Mouse (Mus musculus): ENCODE data around the gene Drap1. TPM values are rescaled to one million over a fixed set of nuclear protein-coding genes. Genes with fewer than 3 reads are reported as not detected.

The Drap1 gene
- total RNA-seq, 2 experiments from 2014 or later, result 248 to 267 TPM

DNA sequence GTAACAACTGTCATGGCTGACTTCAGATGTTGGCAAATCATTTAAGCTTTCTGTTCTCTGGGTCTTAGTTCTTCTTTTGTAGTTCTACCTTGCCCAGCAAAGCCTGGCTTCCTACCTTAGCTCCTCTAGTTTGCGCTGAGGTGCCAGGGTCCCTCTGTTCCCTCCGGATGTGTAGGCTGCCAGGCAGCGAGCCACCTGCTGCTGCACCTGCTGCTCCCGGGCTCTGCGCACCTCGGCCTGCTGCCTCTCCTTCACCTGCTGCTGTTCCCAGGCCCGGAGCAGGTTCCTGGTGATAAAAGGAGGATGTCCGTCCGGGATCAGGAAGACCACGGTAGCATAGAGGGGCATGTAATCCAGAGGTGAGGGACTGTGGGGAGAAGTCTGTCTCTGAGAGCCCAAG lies 30.6 kb downstream of the Drap1 start:
- no peak for TF ChIP-seq CTCF (IDR thresholded peaks at IDR 0.05)

DNA sequence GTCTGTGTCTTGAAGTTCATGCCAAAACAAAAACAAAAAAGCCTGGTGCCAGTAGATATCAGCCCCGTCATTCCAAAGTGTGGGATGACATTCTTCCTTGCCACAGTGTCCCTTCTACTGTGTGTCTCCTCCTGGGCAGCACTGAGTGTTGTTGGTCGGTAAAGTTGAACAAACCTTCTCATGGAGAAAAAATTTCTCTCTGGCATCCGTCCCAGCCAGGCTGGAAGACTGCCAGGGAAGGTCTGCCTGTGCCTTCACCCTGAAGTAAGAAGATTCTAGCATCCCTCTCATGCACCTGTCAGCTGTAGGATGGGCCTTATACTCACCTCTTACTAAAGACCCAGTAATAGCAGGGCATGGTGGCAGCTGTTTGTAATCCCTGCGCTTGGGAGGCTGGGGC lies 31.9 kb downstream of the Drap1 start:
- no peak for TF ChIP-seq CTCF (IDR thresholded peaks at IDR 0.05)
- no peak for DNase-seq (ENCODE audit: extremely low spot score in 1 of 2, low spot score in 2 of 2)
- Histone ChIP-seq H3K4me3 (no peak overlapping the region), H3K27ac (no peak overlapping the region)
- intact Hi-C loops (cut with DNase I), result no loop called here

More for the DNA sequence above, 30.6 kb downstream of the Drap1 start:
- Histone ChIP-seq H3K4me3 (no peak overlapping the region), H3K27ac (no peak overlapping the region)
- intact Hi-C loops (cut with DNase I), result no loop called here
- no peak for DNase-seq (ENCODE audit: extremely low spot score in 1 of 2, low spot score in 2 of 2)

GRCm38 (mm10) chr19:5390416-5390815 lies 34.4 kb downstream of the Drap1 start:
- intact Hi-C loops (cut with DNase I), result no loop called here
- Histone ChIP-seq H3K4me3 (no peak overlapping the region), H3K27ac (no peak overlapping the region)
- TF ChIP-seq CTCF (IDR thresholded peaks at IDR 0.05), result no peak
- DNase-seq (ENCODE audit: extremely low spot score in 1 of 2, low spot score in 2 of 2), result no peak

DNA sequence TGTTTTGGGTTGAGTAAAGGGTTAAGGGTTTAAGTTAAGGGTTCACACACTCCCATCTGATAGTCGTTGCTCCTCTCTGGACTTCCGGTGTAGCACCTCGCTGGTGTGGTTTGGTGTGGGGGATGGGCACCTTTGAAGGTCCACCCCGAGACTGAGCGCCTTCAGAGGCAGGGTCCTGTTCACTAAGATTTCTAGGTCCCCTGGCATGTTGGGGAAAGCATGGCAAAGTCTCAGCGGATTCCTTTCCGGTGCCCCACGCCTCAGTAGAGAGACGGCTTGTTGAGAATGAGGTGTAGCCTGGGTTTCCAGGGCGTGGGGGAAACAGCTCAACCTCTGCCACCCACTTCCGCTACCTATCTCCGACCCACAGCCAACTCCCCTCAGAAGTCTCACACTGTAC lies 35.1 kb downstream of the Drap1 start:
- Histone ChIP-seq H3K4me3 (peak overlapping the region; percentile 98), H3K27ac (no peak overlapping the region)
- intact Hi-C loops (cut with DNase I), result no loop called here
- DNase-seq (ENCODE audit: extremely low spot score in 1 of 2, low spot score in 2 of 2), result no peak
- no peak for TF ChIP-seq CTCF (IDR thresholded peaks at IDR 0.05)

- DNase-seq (ENCODE audit: extremely low spot score in 1 of 2, low spot score in 2 of 2), result peak; percentile 94 to 96
- no peak for TF ChIP-seq CTCF (IDR thresholded peaks at IDR 0.05)
- Histone ChIP-seq H3K27ac (peak within 1 kb of the TSS; percentile 94), H3K4me3 (peak within 1 kb of the TSS; percentile 98)
- intact Hi-C loops (cut with DNase I), result loop anchor here (1.0 kb wide), 3 partner anchors 22 to 93 kb away; partner anchors contain the start of genes AI837181, Eif1ad and Sf3b2
Observed at GRCm38 (mm10) chr19:5388588-5389242, 36.1 kb downstream of the Drap1 start, which contains the start of gene Sart1. Gene Sart1 (minus strand): TSS chr19:5388703.

DNA sequence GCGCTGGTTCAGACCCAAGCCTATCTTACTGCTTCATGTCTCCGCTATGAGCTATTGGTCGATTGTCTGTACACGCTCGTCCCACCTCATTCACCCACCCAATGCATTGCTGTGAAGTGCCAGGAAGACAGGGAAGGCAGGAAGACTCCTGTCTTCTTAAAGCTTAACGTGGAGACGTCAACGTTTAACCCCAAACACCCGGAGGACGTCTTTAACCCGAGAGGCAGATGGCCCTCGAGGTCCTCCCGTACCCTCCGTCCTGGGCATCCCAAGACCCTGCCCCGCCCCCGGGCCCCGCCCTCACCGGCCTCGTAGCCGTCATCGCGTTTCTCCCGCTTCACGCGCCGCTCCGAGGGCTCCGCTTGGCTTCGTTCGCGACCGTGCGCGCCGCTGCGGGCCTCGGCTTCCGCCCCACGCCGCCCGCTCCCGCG lies 36.8 kb downstream of the Drap1 start:
- no peak for TF ChIP-seq CTCF (IDR thresholded peaks at IDR 0.05)
- intact Hi-C loops (cut with DNase I), result loop anchor here (1.0 kb wide), 3 partner anchors 22 to 93 kb away; partner anchors contain the start of genes AI837181, Eif1ad and Sf3b2
- Histone ChIP-seq H3K4me3 (peak overlapping the region; percentile 98), H3K27ac (peak overlapping the region; percentile 94)
- DNase-seq (ENCODE audit: extremely low spot score in 1 of 2, low spot score in 2 of 2), result no peak

DNA sequence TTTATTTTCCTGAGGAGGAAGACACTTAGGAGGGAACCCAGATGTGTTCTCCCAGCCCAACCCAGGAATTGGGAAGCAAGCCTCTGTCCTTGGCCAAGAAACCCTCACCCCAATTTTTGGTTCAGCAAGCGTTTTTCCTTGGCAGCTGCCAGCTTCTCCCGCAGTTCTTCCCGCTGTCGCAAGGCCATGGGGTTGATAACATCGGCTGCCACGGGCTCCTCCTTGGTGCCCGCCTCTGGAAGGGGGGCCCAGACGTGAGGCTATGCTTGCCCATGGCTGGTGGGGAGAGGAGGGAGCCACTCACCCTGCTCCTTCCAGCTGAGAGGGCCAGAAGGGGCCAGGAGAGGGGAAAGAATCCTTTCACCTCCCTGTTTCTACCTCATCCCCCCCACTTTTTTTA lies 40.1 kb downstream of the Drap1 start:
- DNase-seq (ENCODE audit: extremely low spot score in 1 of 2, low spot score in 2 of 2), result no peak
- H3K27ac ChIP-seq, result no peak overlapping the region
- intact Hi-C loops (cut with DNase I), result no loop called here
- H3K4me3 ChIP-seq, result no peak overlapping the region
- no peak for TF ChIP-seq CTCF (IDR thresholded peaks at IDR 0.05)

GRCm38 (mm10) chr19:5383326-5383725 lies 41.5 kb downstream of the Drap1 start:
- Histone ChIP-seq H3K4me3 (no peak overlapping the region), H3K27ac (no peak overlapping the region)
- TF ChIP-seq CTCF (IDR thresholded peaks at IDR 0.05), result no peak
- intact Hi-C loops (cut with DNase I), result no loop called here
- no peak for DNase-seq (ENCODE audit: extremely low spot score in 1 of 2, low spot score in 2 of 2)

GRCm38 (mm10) chr19:5377446-5377845 lies 47.3 kb downstream of the Drap1 start:
- TF ChIP-seq CTCF (IDR thresholded peaks at IDR 0.05), result no peak
- Histone ChIP-seq H3K27ac (no peak overlapping the region), H3K4me3 (no peak overlapping the region)
- no peak for DNase-seq (ENCODE audit: extremely low spot score in 1 of 2, low spot score in 2 of 2)
- intact Hi-C loops (cut with DNase I), result no loop called here

DNA sequence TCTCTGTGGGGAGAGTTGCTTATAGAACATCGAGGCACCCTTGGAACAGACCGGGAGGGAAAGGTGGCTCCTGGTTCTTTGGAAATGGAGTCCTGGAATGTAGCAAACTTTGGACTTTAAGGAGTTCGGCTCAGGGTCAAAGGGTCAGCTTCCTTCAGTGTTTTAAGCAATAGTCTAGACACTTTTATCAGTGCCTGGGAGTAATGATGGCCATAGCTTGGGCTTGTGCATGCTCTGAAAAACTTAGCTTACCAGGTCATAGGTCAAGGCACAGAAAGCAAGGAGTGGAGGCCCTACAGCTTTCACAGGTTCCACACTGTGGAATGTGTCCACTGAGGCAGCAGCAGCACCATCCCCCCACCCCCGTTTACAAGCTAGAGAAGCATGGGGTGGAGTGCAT lies 50.0 kb downstream of the Drap1 start:
- no peak overlapping the region for H3K4me3 ChIP-seq
- DNase-seq (ENCODE audit: extremely low spot score in 1 of 2, low spot score in 2 of 2), result no peak
- no peak overlapping the region for H3K27ac ChIP-seq
- TF ChIP-seq CTCF (IDR thresholded peaks at IDR 0.05), result no peak
- intact Hi-C loops (cut with DNase I), result no loop called here

- intact Hi-C loops (cut with DNase I), result no loop called here
- H3K4me3 ChIP-seq, result no peak overlapping the region
- no peak for TF ChIP-seq CTCF (IDR thresholded peaks at IDR 0.05)
- no peak for DNase-seq (ENCODE audit: extremely low spot score in 1 of 2, low spot score in 2 of 2)
- no peak overlapping the region for H3K27ac ChIP-seq
Observed at GRCm38 (mm10) chr19:5374177-5374576, 50.6 kb downstream of the Drap1 start.

Other genes with a start within 250 kb of the Drap1 start
- gene Pacs1, start 151.9 kb downstream of the Drap1 start, total RNA-seq (2021), result 10 to 100 TPM; 57.5 to 61.2 TPM
- 100 to 1,000 TPM; 194 to 201 TPM for gene Sf3b2, start 129.5 kb downstream of the Drap1 start, total RNA-seq (2021)
- gene Gal3st3, start 126.6 kb downstream of the Drap1 start, total RNA-seq (2021), result 10 to 100 TPM; 78.0 to 80.9 TPM
- gene Catsper1, start 89.2 kb downstream of the Drap1 start, total RNA-seq (2021), result not detected
- gene Cst6, start 75.4 kb downstream of the Drap1 start, total RNA-seq (2021), result 10 to 100 TPM; 25.7 to 27.4 TPM
- 10 to 100 TPM; 23.4 to 25.5 TPM for gene Eif1ad, start 58.2 kb downstream of the Drap1 start, total RNA-seq (2021)
- gene Banf1, start 57.8 kb downstream of the Drap1 start, total RNA-seq (2021), result 10 to 100 TPM; 75.5 to 82.2 TPM
- 100 to 1,000 TPM in 1 of 2 experiments, 10 to 100 TPM in 1; 94.2 to 100 TPM for gene Sart1, start 36.3 kb downstream of the Drap1 start, total RNA-seq (2021)
- not detected for gene Tsga10ip, start 22.5 kb downstream of the Drap1 start, total RNA-seq (2021)
- 10 to 100 TPM; 68.0 to 74.1 TPM for gene AI837181, start 165 bp upstream of the Drap1 start, total RNA-seq (2021)
- under 1 TPM in 1 of 2 experiments, not detected in 1; 0.65 TPM for gene Fosl1, start 22.6 kb upstream of the Drap1 start, total RNA-seq (2021)
- gene Ccdc85b, start 32.9 kb upstream of the Drap1 start, total RNA-seq (2021), result 10 to 100 TPM; 29.5 to 30.6 TPM
- gene Fibp, start 35.6 kb upstream of the Drap1 start, total RNA-seq (2021), result 10 to 100 TPM; 88.9 to 92.1 TPM
- under 1 TPM; 0.36 to 0.47 TPM for gene Ctsw, start 43.5 kb upstream of the Drap1 start, total RNA-seq (2021)
- gene Efemp2, start 49.0 kb upstream of the Drap1 start, total RNA-seq (2021), result 10 to 100 TPM; 16.8 to 17.2 TPM
- 10 to 100 TPM; 33.3 to 33.4 TPM for gene Mus81, start 63.4 kb upstream of the Drap1 start, total RNA-seq (2021)
- gene Cfl1, start 65.5 kb upstream of the Drap1 start, total RNA-seq (2021), result 1,000 to 10,000 TPM; 1,296 to 1,301 TPM
- 1 to 10 TPM; 8.0 to 9.2 TPM for gene 1700020D05Rik, start 78.8 kb upstream of the Drap1 start, total RNA-seq (2021)
- gene Snx32, start 85.6 kb upstream of the Drap1 start, total RNA-seq (2021), result 10 to 100 TPM; 81.5 to 89.0 TPM
- gene Ovol1, start 135.7 kb upstream of the Drap1 start, total RNA-seq (2021), result not detected
- 1 to 10 TPM; 5.4 to 6.0 TPM for gene Ap5b1, start 143.0 kb upstream of the Drap1 start, total RNA-seq (2021)
- gene Rnaseh2c, start 176.9 kb upstream of the Drap1 start, total RNA-seq (2021), result 10 to 100 TPM; 77.7 to 82.4 TPM
- 10 to 100 TPM; 94.3 to 99.2 TPM for gene Kat5, start 185.3 kb upstream of the Drap1 start, total RNA-seq (2021)
- gene Rela, start 212.5 kb upstream of the Drap1 start, total RNA-seq (2021), result 10 to 100 TPM; 23.4 to 25.4 TPM
- gene Sipa1, start 238.7 kb upstream of the Drap1 start, total RNA-seq (2021), result 10 to 100 TPM; 18.2 to 19.0 TPM

All from left cerebral cortex, adult 2 months (tissue).